Mouse (Mus musculus): Measurements from ENCODE around the gene Eif1ad.
"Not testable (repeated sequence)": the region's sequence is repeated elsewhere in the genome, so short reads cannot be mapped to it uniquely, and the experiment has no call there.

Gene Eif1ad

DNA sequence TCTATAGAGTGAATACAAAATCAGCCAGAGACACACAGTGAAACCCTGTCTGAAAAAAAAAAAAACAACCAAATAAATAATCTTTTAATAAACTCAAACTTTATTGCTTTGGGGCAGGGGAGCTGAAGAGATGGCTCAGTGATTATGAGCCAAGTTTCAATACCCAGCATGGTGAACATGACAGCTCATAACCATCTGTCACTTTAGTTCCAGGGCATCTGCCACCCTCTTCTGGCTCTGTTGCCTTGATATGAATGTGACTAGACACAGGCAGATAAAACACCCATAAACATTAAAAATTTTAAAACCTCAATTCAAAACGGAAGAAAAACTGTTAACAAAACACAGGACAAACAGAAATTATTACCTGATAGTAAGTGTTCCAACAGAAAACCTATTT, 10.9 kb downstream of the Eif1ad start:
- DNase-seq, result no peak

GRCm38 (mm10) chr19:5383326-5383725, 16.8 kb downstream of the Eif1ad start:
- no peak for DNase-seq

DNA sequence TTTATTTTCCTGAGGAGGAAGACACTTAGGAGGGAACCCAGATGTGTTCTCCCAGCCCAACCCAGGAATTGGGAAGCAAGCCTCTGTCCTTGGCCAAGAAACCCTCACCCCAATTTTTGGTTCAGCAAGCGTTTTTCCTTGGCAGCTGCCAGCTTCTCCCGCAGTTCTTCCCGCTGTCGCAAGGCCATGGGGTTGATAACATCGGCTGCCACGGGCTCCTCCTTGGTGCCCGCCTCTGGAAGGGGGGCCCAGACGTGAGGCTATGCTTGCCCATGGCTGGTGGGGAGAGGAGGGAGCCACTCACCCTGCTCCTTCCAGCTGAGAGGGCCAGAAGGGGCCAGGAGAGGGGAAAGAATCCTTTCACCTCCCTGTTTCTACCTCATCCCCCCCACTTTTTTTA, 18.2 kb downstream of the Eif1ad start:
- DNase-seq, result no peak

GRCm38 (mm10) chr19:5388011-5388441, 21.5 kb downstream of the Eif1ad start:
- no peak for DNase-seq

DNA sequence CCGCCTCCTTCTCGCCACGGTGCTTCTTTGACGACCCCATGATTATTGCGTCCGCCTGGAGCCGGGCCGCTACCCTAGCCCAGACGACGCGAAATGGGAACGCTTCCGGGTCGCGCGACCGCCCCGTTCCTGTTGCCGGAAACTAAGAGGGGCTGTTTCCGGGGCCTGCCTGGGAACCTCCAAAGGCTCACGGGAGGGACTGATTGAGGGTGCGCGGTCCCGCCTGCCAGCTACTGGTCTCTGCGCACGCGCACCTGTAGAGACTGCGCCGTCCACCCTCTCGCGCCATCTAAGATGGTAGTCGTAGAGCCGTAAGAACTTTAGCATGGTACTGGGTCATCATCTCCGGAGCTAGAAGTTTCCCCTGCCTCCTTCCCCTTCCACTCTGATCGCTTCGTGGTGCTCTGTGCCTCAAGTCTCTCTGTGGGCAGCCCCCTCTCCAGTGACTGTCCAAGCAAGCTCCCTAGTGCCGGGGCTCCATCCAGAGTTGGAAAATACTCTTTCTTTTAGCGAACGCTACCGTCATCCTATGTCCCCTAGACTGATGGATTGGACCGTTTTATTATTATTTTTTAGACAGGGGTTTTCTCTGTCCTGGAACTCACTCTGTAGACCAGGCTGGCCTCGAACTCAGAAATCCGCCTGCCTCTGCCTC, 22.2 kb downstream of the Eif1ad start, which contains the start of gene Sart1:
TSS of gene Sart1 (minus strand) at position 116 of the 655 bp plus-strand sequence.
- DNase-seq, result peak; percentile 93 to 94

DNA sequence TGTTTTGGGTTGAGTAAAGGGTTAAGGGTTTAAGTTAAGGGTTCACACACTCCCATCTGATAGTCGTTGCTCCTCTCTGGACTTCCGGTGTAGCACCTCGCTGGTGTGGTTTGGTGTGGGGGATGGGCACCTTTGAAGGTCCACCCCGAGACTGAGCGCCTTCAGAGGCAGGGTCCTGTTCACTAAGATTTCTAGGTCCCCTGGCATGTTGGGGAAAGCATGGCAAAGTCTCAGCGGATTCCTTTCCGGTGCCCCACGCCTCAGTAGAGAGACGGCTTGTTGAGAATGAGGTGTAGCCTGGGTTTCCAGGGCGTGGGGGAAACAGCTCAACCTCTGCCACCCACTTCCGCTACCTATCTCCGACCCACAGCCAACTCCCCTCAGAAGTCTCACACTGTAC, 23.1 kb downstream of the Eif1ad start:
- peak; percentile 69 to 83 for DNase-seq

DNA sequence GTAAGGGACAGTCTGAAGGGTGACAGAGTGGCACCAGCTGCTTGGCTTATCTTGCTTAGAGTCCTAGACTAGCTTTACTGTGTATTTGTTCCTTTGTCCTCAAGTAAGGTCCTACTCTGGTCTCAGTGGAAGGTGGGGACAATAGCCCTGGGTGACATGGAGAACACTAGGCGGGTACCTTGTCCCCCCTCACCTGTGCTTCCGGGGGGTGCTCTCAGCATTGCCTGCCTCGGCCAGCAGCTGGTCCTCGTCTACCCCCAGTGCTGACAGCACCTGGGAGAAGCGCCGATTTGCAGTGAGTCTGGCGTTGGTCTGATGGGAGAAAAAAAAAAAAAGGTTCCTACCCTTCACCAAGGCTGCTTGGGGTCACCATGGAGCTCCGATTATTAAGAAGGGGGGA, 23.9 kb downstream of the Eif1ad start:
- peak in 1 of 2 experiments; percentile 38 for DNase-seq

DNA sequence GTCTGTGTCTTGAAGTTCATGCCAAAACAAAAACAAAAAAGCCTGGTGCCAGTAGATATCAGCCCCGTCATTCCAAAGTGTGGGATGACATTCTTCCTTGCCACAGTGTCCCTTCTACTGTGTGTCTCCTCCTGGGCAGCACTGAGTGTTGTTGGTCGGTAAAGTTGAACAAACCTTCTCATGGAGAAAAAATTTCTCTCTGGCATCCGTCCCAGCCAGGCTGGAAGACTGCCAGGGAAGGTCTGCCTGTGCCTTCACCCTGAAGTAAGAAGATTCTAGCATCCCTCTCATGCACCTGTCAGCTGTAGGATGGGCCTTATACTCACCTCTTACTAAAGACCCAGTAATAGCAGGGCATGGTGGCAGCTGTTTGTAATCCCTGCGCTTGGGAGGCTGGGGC, 26.4 kb downstream of the Eif1ad start:
- DNase-seq, result no peak

GRCm38 (mm10) chr19:5394168-5394567, 27.6 kb downstream of the Eif1ad start:
- no peak for DNase-seq

GRCm38 (mm10) chr19:5395371-5395770, 28.8 kb downstream of the Eif1ad start:
- DNase-seq, result no peak

- DNase-seq, result not testable (repeated sequence)
These were observed 34.5 kb downstream of the Eif1ad start for GRCm38 (mm10) chr19:5401073-5401472.

DNA sequence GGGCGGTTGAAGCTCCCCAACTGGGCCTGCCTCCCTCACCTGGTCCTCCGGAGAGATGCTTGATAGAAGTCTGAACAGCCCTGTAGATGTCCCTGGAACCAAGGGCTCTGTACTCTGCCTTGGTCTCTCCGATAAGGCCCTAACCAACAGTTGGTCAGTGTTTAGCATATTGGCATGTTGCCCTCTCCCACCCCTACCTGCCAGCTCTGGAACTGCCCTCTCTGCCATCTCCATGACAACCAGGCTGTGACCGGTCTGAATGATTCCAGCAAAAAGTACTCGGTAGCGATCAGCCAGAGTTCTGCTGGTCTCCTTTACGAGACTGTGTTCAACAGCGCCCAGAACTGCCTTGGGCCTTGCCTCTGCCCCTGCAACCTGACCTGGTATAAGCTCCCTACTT, 35.8 kb downstream of the Eif1ad start, which contains the start of gene Tsga10ip:
TSS of gene Tsga10ip (minus strand) at position 234 of the 400 bp plus-strand sequence.
- DNase-seq, result no peak

GRCm38 (mm10) chr19:5405924-5406323, 39.4 kb downstream of the Eif1ad start:
- DNase-seq, result no peak

- DNase-seq, result not testable (repeated sequence)
These were observed 40.1 kb downstream of the Eif1ad start for GRCm38 (mm10) chr19:5406531-5407126.

DNA sequence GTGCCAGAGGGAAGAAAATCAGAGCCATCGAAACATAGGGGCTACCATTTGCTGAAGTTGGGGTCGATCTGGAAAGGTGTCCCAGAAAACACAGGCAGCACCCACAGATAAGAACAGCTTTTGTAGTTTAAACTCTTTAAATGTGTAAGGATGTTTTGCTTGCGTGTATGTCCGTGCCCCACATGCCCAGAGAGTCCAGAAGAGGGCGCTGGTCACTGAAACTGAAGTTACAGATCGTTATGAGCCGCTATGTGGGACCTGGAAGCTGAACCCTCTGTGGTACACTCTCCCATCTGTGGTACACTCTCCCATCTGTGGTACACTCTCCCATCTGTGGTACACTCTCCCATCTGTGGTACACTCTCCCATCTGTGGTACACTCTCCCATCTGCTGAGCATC, 40.6 kb downstream of the Eif1ad start:
- peak; percentile 35 to 60 for DNase-seq

GRCm38 (mm10) chr19:5408057-5409001, 41.8 kb downstream of the Eif1ad start:
- no peak for DNase-seq

DNA sequence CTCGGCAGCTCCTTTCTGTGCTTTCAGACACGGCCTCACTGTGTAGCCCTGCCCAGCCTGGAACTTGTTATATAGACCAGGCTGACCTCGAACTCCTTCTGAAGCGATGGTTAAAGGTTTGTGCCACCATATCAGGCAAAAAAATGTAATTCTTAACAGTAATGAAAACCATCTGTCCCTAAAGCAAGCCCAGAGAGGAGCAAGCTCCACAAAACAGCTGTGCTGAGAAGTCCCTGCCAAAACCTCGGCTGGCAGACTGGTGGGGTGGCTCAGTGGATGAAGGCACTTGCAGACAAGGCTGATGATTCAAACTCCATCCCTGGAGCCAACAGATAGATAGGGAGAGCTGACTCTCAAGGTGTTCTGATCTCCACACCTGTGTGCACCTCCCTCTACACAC, 42.5 kb downstream of the Eif1ad start:
- no peak for DNase-seq

DNA sequence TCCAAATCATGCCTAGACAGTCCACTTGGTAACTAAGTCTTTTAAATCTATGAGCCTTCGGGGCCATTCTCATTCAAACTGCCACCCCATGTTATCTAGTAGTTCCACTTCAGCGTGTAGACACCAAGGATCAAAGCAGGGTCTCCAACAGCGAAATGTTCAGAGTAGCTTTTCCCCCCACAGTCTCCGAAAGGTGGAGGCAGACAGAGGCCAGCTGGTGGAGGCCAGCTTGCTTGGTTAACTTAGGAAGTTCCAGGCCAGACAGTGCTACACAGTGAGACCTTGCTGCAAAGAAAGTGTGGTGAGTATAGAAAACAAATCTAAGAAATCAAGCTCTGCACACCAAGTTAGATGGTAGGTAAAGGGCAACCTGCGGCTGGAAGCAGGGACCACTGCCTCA, 44.1 kb downstream of the Eif1ad start:
- DNase-seq, result no peak

- DNase-seq, result no peak
These were observed 45.4 kb downstream of the Eif1ad start for GRCm38 (mm10) chr19:5411961-5412360.

DNA sequence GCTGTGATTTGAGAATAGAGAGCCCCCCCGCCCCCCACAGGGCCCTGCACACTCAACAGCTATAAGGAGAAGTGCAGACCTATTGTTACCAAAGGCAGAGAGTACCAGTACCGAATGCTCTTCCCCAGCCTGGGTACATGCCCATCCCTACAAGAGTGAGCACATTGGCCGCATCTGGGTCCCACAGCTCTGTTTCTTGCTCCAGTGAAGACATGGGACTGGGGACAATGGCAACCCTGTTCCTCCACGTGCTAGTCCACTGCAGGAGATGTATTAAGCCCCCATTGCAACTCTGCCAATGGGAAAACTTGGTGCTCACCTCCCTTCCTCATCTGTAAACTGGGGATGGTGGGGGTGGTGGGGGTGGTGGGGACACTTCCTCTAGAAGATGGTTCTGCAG, 47.3 kb downstream of the Eif1ad start:
- no peak for DNase-seq

DNA sequence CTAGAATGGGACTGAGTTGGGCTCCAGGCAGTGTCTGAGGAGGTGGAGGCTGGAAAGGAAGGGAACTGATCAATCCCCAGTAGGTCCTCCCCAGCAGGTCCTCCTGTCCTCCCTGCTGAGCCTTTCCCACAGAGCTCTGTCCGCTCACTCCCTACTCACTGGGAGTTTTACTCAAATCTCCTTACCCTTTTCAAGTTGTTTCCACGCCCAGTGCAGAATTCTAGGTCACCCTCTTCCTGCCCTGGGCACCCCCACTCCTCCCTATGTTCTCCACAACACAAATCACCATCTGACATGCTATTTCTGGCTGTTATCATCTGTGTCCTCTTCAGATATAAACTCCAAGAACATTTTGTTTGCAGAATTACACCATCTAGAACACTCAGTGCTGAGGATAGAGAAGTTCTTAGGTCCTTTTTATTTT, 48.0 kb downstream of the Eif1ad start:
- DNase-seq, result no peak

DNA sequence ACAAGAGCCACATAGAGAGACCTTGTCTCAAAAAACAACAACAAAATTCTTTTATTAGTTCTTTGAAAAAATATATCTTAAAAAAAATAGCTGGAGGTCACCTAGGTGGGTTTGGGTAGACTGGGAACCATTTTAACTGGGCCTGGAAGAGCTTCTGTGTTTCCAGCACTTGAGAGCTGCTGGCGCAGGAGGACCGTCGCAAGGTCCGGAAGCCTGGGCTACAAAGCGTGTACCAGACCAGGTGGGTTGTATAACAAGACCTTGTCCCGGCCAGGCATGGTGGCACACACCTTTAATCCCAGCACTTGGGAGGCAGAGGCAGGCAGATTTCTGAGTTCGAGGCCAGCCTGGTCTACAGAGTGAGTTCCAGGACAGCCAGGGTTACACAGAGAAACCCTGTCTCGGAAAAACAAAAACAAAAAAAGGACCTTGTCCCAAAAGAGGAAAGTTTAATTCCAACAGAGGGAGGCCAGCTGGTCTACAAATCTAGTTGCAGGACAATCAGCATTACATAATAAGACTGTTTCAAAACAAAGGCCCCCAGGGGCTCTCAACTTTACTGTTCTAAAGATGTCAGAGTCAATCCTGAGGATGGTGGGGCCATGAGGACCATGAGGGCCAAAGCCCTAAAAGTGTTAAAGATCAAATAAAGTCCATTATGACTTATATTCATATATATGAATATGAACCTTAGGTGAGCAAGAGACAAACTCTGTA, 52.4 kb downstream of the Eif1ad start:
- DNase-seq, result no peak

DNA sequence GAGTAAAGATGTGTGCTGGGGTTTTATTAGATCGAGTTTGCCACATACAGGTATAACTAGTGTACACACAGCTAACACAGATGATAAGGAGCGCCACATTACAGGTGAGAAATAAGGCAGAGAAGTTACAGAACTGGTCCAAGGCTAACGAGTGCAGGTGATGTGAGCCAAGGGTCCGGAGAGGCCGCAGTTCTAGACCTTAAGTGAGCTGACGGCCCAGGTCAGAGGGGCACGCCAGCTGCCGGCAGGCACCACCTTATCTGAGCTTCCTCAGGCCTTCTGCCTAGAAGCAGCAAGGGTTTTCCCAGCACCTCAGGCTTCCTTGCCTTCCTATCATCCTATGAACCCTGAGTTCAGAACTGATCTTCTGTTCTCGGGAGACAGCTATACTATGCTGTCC, 53.1 kb downstream of the Eif1ad start:
- DNase-seq, result no peak
